ENCODE assay signal across 12 mouse cellular contexts in genomic region chr17:69230131-69230621, GRCm38 (mm10).
A peak's percentile ranks its signal among the peaks of the same experiment; 100 is the strongest.
DNase-seq lines count a peak whose midpoint lies in the region; ATAC-seq lines count a peak whose summit lies in the region.
"Had no signal": no experiment of that assay in that cellular context is flagged by ENCODE, and none has a peak within 500 bp of the region (broad histone marks: within the 10 kb centered on the region; RNA-seq: fewer than 3 reads in every experiment).

No protein-coding gene starts in this region.

- ATAC-seq in midbrain, embryonic 11.5 days (ENCODE audit: low FRiP score): no peak
- peak; percentile 89 for ATAC-seq in forebrain, embryonic 13.5 days
- ATAC-seq in hindbrain, embryonic 16.5 days: peak; percentile 72

- H3K4me2 ChIP-seq in midbrain, embryonic 11.5 days: no peak overlapping the region
- H3K4me2 ChIP-seq in forebrain, embryonic 13.5 days: peak overlapping the region; percentile 20; the same call in 1 of the 2 replicates
- H3K4me2 ChIP-seq in hindbrain, embryonic 16.5 days (ENCODE audit: low read length): no peak overlapping the region
- H3K4me2 ChIP-seq: embryonic facial prominence, embryonic 15.5 days; heart, embryonic 11.5 days; liver, embryonic 15.5 days had no signal

- intact Hi-C loops in left cerebral cortex, postnatal 25 days (cut with DNase I): no loop called here

- no peaks in the 10 kb centered on the region for H3K9me3 ChIP-seq in midbrain, embryonic 11.5 days (ENCODE audit: control insufficient read depth, low read length)
- no peaks in the 10 kb centered on the region for H3K9me3 ChIP-seq in midbrain, embryonic 10.5 days (replicated peaks)
- H3K9me3 ChIP-seq in forebrain, embryonic 13.5 days (replicated peaks): no peaks in the 10 kb centered on the region
- no peaks in the 10 kb centered on the region for H3K9me3 ChIP-seq in hindbrain, embryonic 16.5 days (ENCODE audit: control insufficient read depth, low read length)
- H3K9me3 ChIP-seq: embryonic facial prominence, embryonic 15.5 days; liver, embryonic 15.5 days had no signal

- H3K4me3 ChIP-seq in midbrain, embryonic 11.5 days (ENCODE audit: low read depth, low read length): no peak overlapping the region
- H3K4me3 ChIP-seq in midbrain, embryonic 10.5 days: no peak overlapping the region
- no peak overlapping the region for H3K4me3 ChIP-seq in forebrain, embryonic 13.5 days
- H3K4me3 ChIP-seq in hindbrain, embryonic 16.5 days (ENCODE audit: low read length): no peak overlapping the region
- H3K4me3 ChIP-seq: embryonic facial prominence, embryonic 15.5 days; liver, embryonic 15.5 days had no signal

- peaks cover 6% of the 10 kb centered on the region; the same call in 1 of the 2 replicates for H3K4me1 ChIP-seq in midbrain, embryonic 11.5 days (ENCODE audit: control insufficient read depth, insufficient read depth, low read length)
- peaks cover 28% of the 10 kb centered on the region for H3K4me1 ChIP-seq in midbrain, embryonic 10.5 days
- peaks cover 40% of the 10 kb centered on the region for H3K4me1 ChIP-seq in forebrain, embryonic 13.5 days
- H3K4me1 ChIP-seq in hindbrain, embryonic 16.5 days (ENCODE audit: control insufficient read depth, insufficient read depth, low read depth, low read length): peaks cover 14% of the 10 kb centered on the region
- H3K4me1 ChIP-seq: liver, embryonic 15.5 days had no signal

- H3K27me3 ChIP-seq in midbrain, embryonic 11.5 days (ENCODE audit: control insufficient read depth, insufficient read depth, low read length): no peaks in the 10 kb centered on the region
- no peaks in the 10 kb centered on the region for H3K27me3 ChIP-seq in midbrain, embryonic 10.5 days (ENCODE audit: low read depth, poor library complexity, severe bottlenecking)
- no peaks in the 10 kb centered on the region for H3K27me3 ChIP-seq in forebrain, embryonic 13.5 days
- H3K27me3 ChIP-seq in hindbrain, embryonic 16.5 days (replicated peaks; ENCODE audit: control insufficient read depth, insufficient read depth, low read length): no peaks in the 10 kb centered on the region
- H3K27me3 ChIP-seq: embryonic facial prominence, embryonic 15.5 days; liver, embryonic 15.5 days had no signal

- H3K36me3 ChIP-seq in midbrain, embryonic 11.5 days (ENCODE audit: control insufficient read depth, insufficient read depth, low read length): no peaks in the 10 kb centered on the region
- H3K36me3 ChIP-seq in midbrain, embryonic 10.5 days: no peaks in the 10 kb centered on the region
- no peaks in the 10 kb centered on the region for H3K36me3 ChIP-seq in forebrain, embryonic 13.5 days (ENCODE audit: poor library complexity, severe bottlenecking)
- H3K36me3 ChIP-seq in hindbrain, embryonic 16.5 days (ENCODE audit: control insufficient read depth, insufficient read depth, low read length): no peaks in the 10 kb centered on the region
- H3K36me3 ChIP-seq: liver, embryonic 15.5 days had no signal

- no peak overlapping the region for H3K27ac ChIP-seq in midbrain, embryonic 11.5 days (ENCODE audit: low read depth, low read length)
- no peak overlapping the region for H3K27ac ChIP-seq in midbrain, embryonic 10.5 days (replicated peaks)
- H3K27ac ChIP-seq in forebrain, embryonic 13.5 days: peak overlapping the region; percentile 64
- peak overlapping the region; percentile 37; the same call in 1 of the 2 replicates for H3K27ac ChIP-seq in hindbrain, embryonic 16.5 days (ENCODE audit: low read depth, low read length)
- H3K27ac ChIP-seq: embryonic facial prominence, embryonic 15.5 days; liver, embryonic 15.5 days had no signal

- DNase-seq in midbrain, embryonic 11.5 days (ENCODE audit: low spot score, missing footprints): peak; percentile 79
- no peak for DNase-seq in midbrain, embryonic 10.5 days (ENCODE audit: low spot score)
- peak; percentile 17 for DNase-seq in retina, embryonic 14.5 days (ENCODE audit: low spot score)
- no peak for DNase-seq in kidney, postnatal 25 days
- DNase-seq in left cerebral cortex, postnatal 25 days (ENCODE audit: low spot score in 2 of 2): no peak
- DNase-seq in heart, adult 18-20 months: no peak
- DNase-seq: adrenal gland, postnatal 36 days had no signal

- WGBS in midbrain, embryonic 11.5 days: 56% methylated on average over 6 of the region's 6 CpGs
- WGBS in midbrain, embryonic 10.5 days: 66% methylated on average over 6 of the region's 6 CpGs
- WGBS in forebrain, embryonic 13.5 days: 9% methylated on average over 6 of the region's 6 CpGs
- WGBS in hindbrain, embryonic 16.5 days: 14% methylated on average over 6 of the region's 6 CpGs

- no peak overlapping the region for H3K9ac ChIP-seq in midbrain, embryonic 11.5 days (ENCODE audit: low read length)
- no peak overlapping the region for H3K9ac ChIP-seq in forebrain, embryonic 13.5 days
- H3K9ac ChIP-seq in hindbrain, embryonic 16.5 days (ENCODE audit: low read depth, low read length): no peak overlapping the region
- H3K9ac ChIP-seq: embryonic facial prominence, embryonic 15.5 days; liver, embryonic 15.5 days had no signal

Comparison
In these comparisons a context has a peak if more than half of its experiments do, and no peak if none do; other contexts are left out.
1. DNase-seq: peak in midbrain, embryonic 11.5 days (single experiment) and retina, embryonic 14.5 days (single experiment); none in midbrain, embryonic 10.5 days (single experiment), kidney, postnatal 25 days (0 of 2), left cerebral cortex, postnatal 25 days (0 of 2) and heart, adult 18-20 months (0 of 2).
2. H3K27ac ChIP-seq: peak in forebrain, embryonic 13.5 days (single experiment) and hindbrain, embryonic 16.5 days (single experiment); none in midbrain, embryonic 11.5 days (single experiment) and midbrain, embryonic 10.5 days (single experiment).